Mouse (Mus musculus) forebrain, embryonic 14.5 days (tissue): ENCODE measurements around the gene Alox5. TPM values are rescaled to one million over a fixed set of nuclear protein-coding genes. Genes with fewer than 3 reads are reported as not detected.

ENCODE experiments used
- ATAC-seq: fragments of 200-750 bp; cut with Nextera tagmentation; 2 replicates; pipeline ENCODE4 v1.8.0; 2017; ENCODE audit warnings: mild to moderate bottlenecking, moderate library complexity
- DNase-seq: peaks from one replicate; pipeline ENCODE4 v3.0.0-alpha.2; 2015; ENCODE audit warnings: low spot score
- H3K27ac ChIP-seq: fragments of 300-500 bp; sonication (generic); 2 replicates; pipeline ENCODE4 v1.5.1; 2014; ENCODE audit warnings: low read depth, mild to moderate bottlenecking, control low read depth, low read length, moderate library complexity
- H3K27me3 ChIP-seq: fragments of 300-500 bp; sonication (generic); replicated peaks from 2 replicates; pipeline ENCODE4 v1.6.1; 2014; ENCODE audit warnings: low read length, control low read depth, mixed read lengths; ENCODE audit not compliant: control insufficient read depth, insufficient read depth
- H3K36me3 ChIP-seq: fragments of 300-500 bp; sonication (generic); 2 replicates; pipeline ENCODE4 v1.6.1; 2014; ENCODE audit warnings: low read length, control low read depth; ENCODE audit not compliant: control insufficient read depth, insufficient read depth
- H3K4me1 ChIP-seq: fragments of 300-500 bp; sonication (generic); 2 replicates; pipeline ENCODE4 v1.6.1; 2014; ENCODE audit warnings: antibody characterized with exemption, low read length, control low read depth; ENCODE audit not compliant: control insufficient read depth, insufficient read depth
- H3K4me2 ChIP-seq: fragments of 300-500 bp; sonication (generic); 2 replicates; pipeline ENCODE4 v1.6.1; 2014; ENCODE audit warnings: mild to moderate bottlenecking, control low read depth, low read length
- H3K4me3 ChIP-seq: fragments of 300-500 bp; sonication (generic); 2 replicates; pipeline ENCODE4 v1.5.1; 2014; ENCODE audit warnings: low read depth, low read length, control low read depth
- H3K9ac ChIP-seq: fragments of 300-500 bp; sonication (generic); 2 replicates; pipeline ENCODE4 v1.6.1; 2014; ENCODE audit warnings: mild to moderate bottlenecking, low read length, control low read depth, moderate library complexity
- H3K9me3 ChIP-seq: fragments of 300-500 bp; sonication (generic); replicated peaks from 2 replicates; pipeline ENCODE4 v1.6.1; 2016; ENCODE audit warnings: low read length, control low read depth, mixed read lengths; ENCODE audit not compliant: control insufficient read depth
- WGBS: fragments of 180-500 bp; shearing (Covaris S2); extraction: QIAGEN DNeasy Blood & Tissue Kit; methylation state at CpG from one replicate; pipeline ENCODE4 v1.1.7; 2014; 5-methylcytosine and 5-hydroxymethylcytosine counted together
- polyA plus RNA-seq: library from polyadenylated mRNA; unstranded; fragments of >200 nt; fragmentation: Nextera tagmentation; extraction: Ambion mirVana; gene quantifications from 2 replicates; pipeline ENCODE4 v1.2.1, GENCODE M21; 2014

Alox5 gene
- polyA plus RNA-seq, 1 experiment from 2014 or later: 0.50 TPM

DNA sequence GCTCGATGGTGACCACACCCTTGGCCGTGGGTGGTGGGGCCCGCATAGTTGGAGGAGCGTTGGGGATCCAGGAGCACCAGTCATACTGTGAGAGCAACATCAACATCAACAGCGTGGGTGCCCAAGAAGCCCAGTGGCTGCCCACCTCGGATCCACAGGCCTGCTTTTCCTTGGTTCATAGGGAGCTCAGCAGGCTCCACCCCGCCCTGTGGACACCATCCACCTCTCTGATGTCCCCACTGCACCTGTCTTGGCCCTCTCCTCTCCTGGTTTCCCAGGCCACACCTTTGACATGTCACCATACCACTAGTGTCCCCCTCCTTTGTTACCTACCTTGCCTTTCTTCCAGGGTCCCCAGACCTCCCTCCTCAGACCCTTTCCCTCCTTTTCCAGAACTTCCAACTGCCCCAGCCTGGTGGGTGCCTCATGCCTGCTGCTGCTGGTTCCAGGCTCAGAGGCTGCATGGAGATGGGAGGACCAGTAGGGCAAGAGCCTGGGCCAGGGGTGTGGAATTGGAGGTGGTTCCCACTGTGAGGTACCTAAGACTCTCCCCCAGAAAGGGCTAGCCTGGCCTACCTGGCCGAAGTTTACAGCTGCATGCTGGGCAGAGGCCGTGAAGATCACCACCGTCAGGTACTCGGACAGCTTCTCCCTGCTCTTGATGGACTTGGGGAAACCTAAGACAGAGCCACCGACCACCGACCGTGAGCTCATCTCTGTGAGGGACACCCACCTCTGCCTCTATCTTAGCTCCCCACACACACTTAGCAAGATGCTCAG lies 48.2 kb downstream of the Alox5 start:
- H3K9me3 ChIP-seq: no peaks in the 10 kb centered on the region
- ATAC-seq (no peak), DNase-seq (no peak)
- no peaks in the 10 kb centered on the region for H3K27me3 ChIP-seq
- H3K4me3 ChIP-seq: no peak overlapping the region
- no peak overlapping the region for H3K9ac ChIP-seq
- H3K4me1 ChIP-seq: no peaks in the 10 kb centered on the region
- WGBS: 96% methylated on average over 14 of the region's 14 CpGs
- H3K4me2 ChIP-seq: no peak overlapping the region
- H3K36me3 ChIP-seq: no peaks in the 10 kb centered on the region
- H3K27ac ChIP-seq: no peak overlapping the region

GRCm38 (mm10) chr6:116411716-116412115 lies 49.3 kb downstream of the Alox5 start:
- DNase-seq: no peak
- Histone ChIP-seq H3K36me3 (0 out of 2 replicates have a peak, but pooled peaks cover under 1% of the 10 kb centered on the region), H3K27me3 (no peaks in the 10 kb centered on the region), H3K4me3 (no peak overlapping the region), H3K9me3 (no peaks in the 10 kb centered on the region), H3K27ac (no peak overlapping the region), H3K9ac (no peak overlapping the region), H3K4me2 (no peak overlapping the region), H3K4me1 (no peaks in the 10 kb centered on the region)
- 79% methylated on average over 3 of the region's 3 CpGs for WGBS
- no peak for ATAC-seq

DNA sequence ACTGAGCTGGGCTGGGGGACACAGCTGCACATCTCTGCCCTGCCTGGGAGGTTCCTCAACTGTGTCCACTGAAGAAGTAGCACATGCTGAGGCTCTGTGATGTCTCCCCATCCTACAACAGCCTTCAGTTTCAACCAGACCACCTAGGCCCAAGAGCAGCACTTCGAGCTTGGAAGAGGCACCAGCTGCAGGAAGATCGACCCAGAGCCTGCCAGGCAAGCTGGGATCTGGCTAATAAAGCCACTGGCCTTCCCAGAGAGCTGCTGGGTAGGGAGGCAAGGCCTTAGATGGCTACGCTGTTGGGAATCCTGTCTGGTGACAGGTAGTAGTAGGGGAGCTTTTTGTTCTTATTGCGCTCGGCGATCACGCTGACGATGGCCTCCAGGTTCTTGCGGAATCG lies 50.5 kb downstream of the Alox5 start:
- ATAC-seq: no peak
- Histone ChIP-seq H3K27ac (no peak overlapping the region), H3K4me3 (no peak overlapping the region), H3K36me3 (0 out of 2 replicates have a peak, but pooled peaks cover 5% of the 10 kb centered on the region), H3K9ac (no peak overlapping the region), H3K4me2 (no peak overlapping the region), H3K9me3 (no peaks in the 10 kb centered on the region), H3K27me3 (no peaks in the 10 kb centered on the region), H3K4me1 (no peaks in the 10 kb centered on the region)
- 97% methylated on average over 10 of the region's 10 CpGs for WGBS
- no peak for DNase-seq

- no peak for DNase-seq
- Histone ChIP-seq H3K36me3 (0 out of 2 replicates have a peak, but pooled peaks cover 5% of the 10 kb centered on the region), H3K9ac (no peak overlapping the region), H3K4me3 (no peak overlapping the region), H3K4me2 (no peak overlapping the region), H3K4me1 (no peaks in the 10 kb centered on the region), H3K27me3 (no peaks in the 10 kb centered on the region), H3K27ac (no peak overlapping the region), H3K9me3 (no peaks in the 10 kb centered on the region)
- WGBS: 94% methylated on average over 6 of the region's 6 CpGs
- ATAC-seq: no peak
Observed at GRCm38 (mm10) chr6:116407956-116408657, 52.9 kb downstream of the Alox5 start.

DNA sequence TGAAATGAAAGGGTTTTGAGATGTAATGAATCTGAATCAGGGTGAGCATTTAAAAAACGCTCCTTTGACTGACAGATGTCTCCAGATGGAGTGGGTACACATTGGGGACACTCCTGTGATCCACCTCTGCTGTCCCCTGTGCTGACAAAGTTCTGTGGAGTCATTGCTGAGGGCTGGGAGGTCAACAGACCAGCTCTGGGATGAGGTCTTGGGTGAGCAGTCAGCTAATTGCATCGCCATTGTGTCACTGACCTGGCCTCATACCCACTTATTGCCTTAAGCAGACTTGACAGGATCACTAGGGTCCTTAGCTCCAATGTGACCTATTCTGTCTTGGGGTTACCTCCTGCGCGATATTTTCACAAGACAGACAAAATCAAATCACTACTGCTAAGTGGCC lies 53.8 kb downstream of the Alox5 start:
- H3K4me3 ChIP-seq: no peak overlapping the region
- H3K9ac ChIP-seq: no peak overlapping the region
- no peaks in the 10 kb centered on the region for H3K27me3 ChIP-seq
- whole genome bisulfite sequencing: 89% methylated on average over 4 of the region's 4 CpGs
- no peak overlapping the region for H3K27ac ChIP-seq
- no peaks in the 10 kb centered on the region for H3K9me3 ChIP-seq
- H3K4me2 ChIP-seq: no peak overlapping the region
- peaks cover 9% of the 10 kb centered on the region; the same call in 1 of the 2 replicates for H3K36me3 ChIP-seq
- DNase-seq (no peak), ATAC-seq (no peak)
- no peaks in the 10 kb centered on the region for H3K4me1 ChIP-seq

- 57% methylated on average over 5 of the region's 5 CpGs for WGBS
- Histone ChIP-seq H3K4me1 (no peaks in the 10 kb centered on the region), H3K4me3 (no peak overlapping the region), H3K27ac (no peak overlapping the region), H3K9me3 (no peaks in the 10 kb centered on the region), H3K4me2 (no peak overlapping the region), H3K36me3 (peaks cover 12% of the 10 kb centered on the region; the same call in 1 of the 2 replicates), H3K27me3 (no peaks in the 10 kb centered on the region), H3K9ac (no peak overlapping the region)
- DNase-seq: no peak
- ATAC-seq: no peak
Observed at GRCm38 (mm10) chr6:116406680-116407079, 54.3 kb downstream of the Alox5 start.

DNA sequence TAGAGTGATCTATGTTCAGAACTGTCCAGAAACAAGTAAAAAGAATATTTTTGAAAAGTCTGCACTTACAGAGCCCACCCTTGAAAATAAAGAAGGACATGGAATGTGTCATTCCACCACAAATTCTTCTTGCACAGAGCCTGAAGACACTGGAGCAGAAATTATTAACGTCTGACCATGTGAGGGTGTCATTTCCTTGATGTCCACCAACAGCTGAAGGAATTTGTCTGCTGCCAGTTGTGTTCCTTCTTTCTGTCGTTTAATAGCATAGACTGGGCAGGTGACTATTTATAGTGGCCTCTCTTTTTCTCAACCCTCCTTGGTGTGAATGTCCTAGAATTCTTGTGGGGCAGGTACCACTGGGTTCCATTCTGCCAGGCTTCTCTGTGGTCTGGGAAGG lies 54.8 kb downstream of the Alox5 start:
- no peaks in the 10 kb centered on the region for H3K4me1 ChIP-seq
- 92% methylated on average over 2 of the region's 2 CpGs for WGBS
- no peak for DNase-seq
- peaks cover 13% of the 10 kb centered on the region; the same call in 1 of the 2 replicates for H3K36me3 ChIP-seq
- H3K9me3 ChIP-seq: no peaks in the 10 kb centered on the region
- H3K27me3 ChIP-seq: no peaks in the 10 kb centered on the region
- ATAC-seq: no peak
- no peak overlapping the region for H3K4me3 ChIP-seq
- no peak overlapping the region for H3K27ac ChIP-seq
- H3K9ac ChIP-seq: no peak overlapping the region
- no peak overlapping the region for H3K4me2 ChIP-seq

DNA sequence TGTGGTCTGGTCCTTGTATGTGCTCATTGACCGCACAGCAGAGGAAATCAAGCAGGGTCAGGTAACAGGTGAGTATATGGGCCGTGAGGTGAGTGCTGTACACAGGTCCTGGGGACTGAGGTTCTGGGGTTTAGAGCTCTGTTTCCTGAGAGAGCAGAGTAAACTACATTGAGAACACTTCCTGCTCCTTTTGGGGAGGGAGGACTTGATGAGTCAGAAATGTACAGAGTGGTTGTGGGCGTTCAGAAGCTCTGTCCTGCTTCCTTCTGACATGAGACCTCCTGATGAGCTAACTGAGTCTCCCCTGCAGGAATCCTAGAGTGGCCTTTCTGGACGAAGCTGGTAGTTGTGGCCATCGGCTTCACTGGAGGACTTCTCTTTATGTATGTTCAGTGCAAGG lies 55.3 kb downstream of the Alox5 start:
- ATAC-seq (no peak), DNase-seq (no peak)
- Histone ChIP-seq H3K4me2 (no peak overlapping the region), H3K4me1 (no peaks in the 10 kb centered on the region), H3K27me3 (no peaks in the 10 kb centered on the region), H3K27ac (no peak overlapping the region), H3K4me3 (no peak overlapping the region), H3K9me3 (no peaks in the 10 kb centered on the region), H3K9ac (no peak overlapping the region), H3K36me3 (peaks cover 13% of the 10 kb centered on the region; the same call in 1 of the 2 replicates)
- 91% methylated on average over 5 of the region's 5 CpGs for WGBS

- H3K36me3 ChIP-seq: peaks cover 13% of the 10 kb centered on the region; the same call in 1 of the 2 replicates
- no peak overlapping the region for H3K27ac ChIP-seq
- no peaks in the 10 kb centered on the region for H3K27me3 ChIP-seq
- H3K9ac ChIP-seq: no peak overlapping the region
- H3K4me2 ChIP-seq: no peak overlapping the region
- no peaks in the 10 kb centered on the region for H3K9me3 ChIP-seq
- DNase-seq (no peak), ATAC-seq (no peak)
- H3K4me1 ChIP-seq: no peaks in the 10 kb centered on the region
- 46% methylated on average over 9 of the region's 9 CpGs for WGBS
- H3K4me3 ChIP-seq: no peak overlapping the region
Observed at GRCm38 (mm10) chr6:116405243-116405642, 55.7 kb downstream of the Alox5 start.
